Mouse (Mus musculus): ENCODE data around the gene Heatr3. TPM values are rescaled to one million over a fixed set of nuclear protein-coding genes. Genes with fewer than 3 reads are reported as not detected.

Heatr3 gene
- polyA plus RNA-seq, 1 experiment from 2014 or later, result 17.8 TPM

DNA sequence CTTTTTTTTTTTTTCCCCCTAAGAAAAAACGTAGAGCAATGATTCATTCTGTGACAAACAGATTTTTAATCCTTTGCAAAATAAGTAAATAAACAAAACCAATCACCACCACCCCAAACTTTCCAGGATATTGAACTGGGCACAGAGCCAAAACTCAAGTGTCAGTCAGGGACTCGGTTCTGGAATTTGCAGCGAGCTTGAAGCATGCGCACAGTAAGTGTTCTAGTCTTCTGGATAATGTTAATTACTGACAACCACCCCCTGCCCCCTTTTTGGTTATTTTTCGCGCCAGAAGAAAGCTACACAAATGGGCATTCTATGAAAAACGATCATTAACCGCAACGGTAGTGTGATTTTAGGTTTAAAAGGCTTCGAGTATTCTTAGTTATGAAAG lies 60.9 kb downstream of the Heatr3 start:
- peak overlapping the region; percentile 85 for H3K4me3 ChIP-seq (ENCODE audit: low read depth, low read length)
- H3K4me1 ChIP-seq (replicated peaks; ENCODE audit: control insufficient read depth, insufficient read depth), result peaks cover 9% of the 10 kb centered on the region; the same call in 1 of the 2 replicates
- peak overlapping the region; percentile 71 for H3K4me2 ChIP-seq (replicated peaks; ENCODE audit: low read depth)
- H3K36me3 ChIP-seq (ENCODE audit: control insufficient read depth, insufficient read depth, low read length), result no peaks in the 10 kb centered on the region; the same call in 1 of the 2 replicates
- H3K27me3 ChIP-seq (ENCODE audit: control insufficient read depth, insufficient read depth, low read length), result no peaks in the 10 kb centered on the region
- peak overlapping the region; percentile 83 for H3K9ac ChIP-seq (ENCODE audit: low read length)
- peak overlapping the region; percentile 95 for H3K27ac ChIP-seq (replicated peaks)
- WGBS, result under 1% methylated on average over 10 of the region's 10 CpGs
- no peak for TF ChIP-seq EP300 (optimal IDR thresholded peaks at IDR 0.05)
- TF ChIP-seq CTCF (IDR thresholded peaks at IDR 0.05; ENCODE audit: low read depth), result no peak
- no peaks in the 10 kb centered on the region for H3K9me3 ChIP-seq (ENCODE audit: control insufficient read depth, low read length)
- DNase-seq (ENCODE audit: low spot score) (peak; percentile 41), ATAC-seq (ENCODE audit: low FRiP score, low TSS enrichment) (no peak)

DNA sequence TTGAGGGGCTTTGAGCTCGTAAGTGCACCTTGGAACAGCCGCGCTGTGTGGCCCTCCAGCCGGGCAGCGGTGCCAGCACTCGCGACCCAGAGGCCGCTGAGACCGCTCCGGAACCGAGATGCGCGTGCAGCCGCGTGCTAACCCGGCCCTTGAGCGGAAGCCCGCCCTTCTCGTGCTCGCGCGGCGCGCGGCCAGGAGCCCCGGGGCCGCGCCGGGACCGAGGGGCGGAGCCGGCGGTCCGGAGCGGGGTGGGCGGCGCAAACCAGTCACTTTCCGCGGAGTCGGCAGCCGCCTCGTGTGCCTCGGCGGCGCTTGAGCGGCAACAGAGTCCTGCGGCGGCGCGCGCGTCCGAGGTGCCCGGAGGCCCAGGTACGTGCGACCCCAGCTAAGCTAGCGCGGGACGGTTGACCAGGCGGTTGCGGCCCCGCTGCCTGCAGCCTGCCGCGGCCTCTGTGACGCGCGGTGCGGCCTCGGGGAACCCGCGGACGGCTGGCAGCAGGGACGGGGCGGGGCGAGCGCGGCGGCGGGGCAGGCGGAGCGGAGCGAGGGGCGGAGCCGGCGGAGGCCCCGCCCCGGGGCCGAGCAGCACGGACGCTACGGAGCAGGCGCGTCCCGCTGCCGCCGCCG lies 61.4 kb downstream of the Heatr3 start, which contains the start of gene Tent4b:
Gene Tent4b, plus strand, starts transcription at position 269 of the 627 bp plus-strand sequence.
- Histone ChIP-seq H3K9ac (ENCODE audit: low read length) (peak within 1 kb of the TSS; percentile 83), H3K4me2 (replicated peaks; ENCODE audit: low read depth) (peak within 1 kb of the TSS; percentile 95), H3K4me1 (replicated peaks; ENCODE audit: control insufficient read depth, insufficient read depth) (peaks cover 9% of the 10 kb centered on the region; the same call in 1 of the 2 replicates), H3K4me3 (ENCODE audit: low read depth, low read length) (peak within 1 kb of the TSS; percentile 85), H3K9me3 (ENCODE audit: control insufficient read depth, low read length) (no peaks in the 10 kb centered on the region), H3K36me3 (ENCODE audit: control insufficient read depth, insufficient read depth, low read length) (no peaks in the 10 kb centered on the region; the same call in 1 of the 2 replicates), H3K27me3 (ENCODE audit: control insufficient read depth, insufficient read depth, low read length) (no peaks in the 10 kb centered on the region), H3K27ac (replicated peaks) (peak within 1 kb of the TSS; percentile 95)
- DNase-seq (ENCODE audit: low spot score) (peak; percentile 94), ATAC-seq (ENCODE audit: low FRiP score, low TSS enrichment) (peak; percentile 97)
- TF ChIP-seq CTCF (IDR thresholded peaks at IDR 0.05; ENCODE audit: low read depth) (no peak), EP300 (optimal IDR thresholded peaks at IDR 0.05) (no peak)
- WGBS, result under 1% methylated on average over 62 of the region's 97 CpGs

DNA sequence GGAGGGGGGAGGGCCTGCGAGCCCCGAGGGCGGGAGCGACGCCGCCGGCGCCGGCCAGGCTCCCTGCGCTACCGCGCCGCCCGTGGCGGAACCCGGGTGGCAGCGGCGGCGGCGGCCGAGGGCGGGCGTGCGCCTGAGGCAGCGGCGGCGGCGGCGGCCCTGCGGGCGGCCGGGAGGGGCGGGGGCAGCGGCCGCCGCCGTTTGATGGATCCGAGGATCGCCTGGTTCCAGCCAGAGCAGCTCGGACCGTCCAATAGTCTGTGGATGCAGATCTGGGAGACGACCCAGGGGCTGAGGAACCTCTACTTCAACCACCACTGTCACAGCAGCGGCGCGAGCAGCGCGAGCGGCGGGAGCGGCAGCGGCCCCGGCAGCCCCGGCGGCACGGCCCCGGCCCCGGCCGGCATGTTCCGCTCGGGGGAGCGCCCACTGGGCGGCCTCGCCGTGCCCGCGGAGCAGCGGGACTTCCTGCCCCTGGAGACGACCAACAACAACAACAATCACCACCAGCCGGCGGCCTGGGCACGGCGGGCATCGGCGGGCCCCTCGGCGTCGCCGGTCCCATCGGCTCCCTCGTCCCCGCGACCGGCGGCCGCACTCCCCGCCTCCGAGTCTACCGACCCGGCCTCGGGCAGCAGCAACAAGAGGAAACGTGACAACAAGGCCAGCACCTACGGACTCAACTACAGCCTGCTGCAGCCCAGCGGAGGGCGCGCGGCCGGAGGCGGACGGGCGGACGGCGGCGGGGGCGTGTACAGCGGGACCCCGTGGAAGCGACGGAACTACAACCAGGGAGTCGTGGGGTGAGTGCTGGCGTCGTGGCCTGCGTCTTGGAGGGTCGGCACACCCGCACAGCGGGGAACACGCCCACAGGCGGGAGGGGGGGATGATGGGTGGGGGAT lies 62.3 kb downstream of the Heatr3 start:
- WGBS, result under 1% methylated on average over 56 of the region's 117 CpGs
- peak; percentile 58 for ATAC-seq (ENCODE audit: low FRiP score, low TSS enrichment)

DNA sequence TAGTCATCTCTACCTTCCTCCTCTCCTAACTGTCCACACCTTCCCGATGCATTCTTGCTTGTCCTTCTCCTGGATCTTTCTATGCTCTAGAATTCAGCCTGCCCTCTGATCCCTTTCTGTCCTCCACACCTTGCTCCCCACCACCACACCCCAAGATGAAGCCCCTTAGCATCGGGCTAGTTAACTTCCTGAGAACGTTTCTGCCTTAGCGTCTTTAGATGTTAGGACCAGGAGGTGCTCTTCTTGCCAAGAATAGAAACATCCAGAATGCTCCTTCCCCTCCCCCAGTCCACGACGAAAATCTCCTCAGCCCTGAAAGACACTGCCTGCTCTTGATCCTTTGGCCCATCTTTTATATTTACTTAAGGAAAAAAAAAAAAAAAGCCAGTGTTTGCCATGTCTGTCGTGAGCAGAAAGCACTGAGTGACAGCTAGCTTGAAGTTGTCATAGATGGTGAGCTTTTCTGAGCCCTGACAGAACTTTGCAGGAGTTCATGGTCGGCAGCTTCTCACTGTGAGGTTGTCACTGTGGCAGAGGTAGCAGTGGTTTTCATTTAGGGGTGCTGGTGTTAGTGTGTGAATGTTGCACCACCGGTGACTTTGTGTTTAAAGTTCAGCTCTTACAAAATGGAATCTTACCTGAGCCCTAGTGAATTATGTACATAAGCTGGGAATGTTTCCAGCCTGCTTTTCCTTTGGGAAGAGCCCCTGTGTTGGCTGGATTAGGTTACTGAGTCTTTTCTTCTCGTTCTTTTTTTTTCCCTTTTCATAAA lies 63.3 kb downstream of the Heatr3 start:
- 10% methylated on average over 10 of the region's 10 CpGs for WGBS

More for the DNA sequence above, 62.3 kb downstream of the Heatr3 start:
- peak; percentile 42 for DNase-seq (ENCODE audit: low spot score)
- TF ChIP-seq CTCF (IDR thresholded peaks at IDR 0.05; ENCODE audit: low read depth) (0 out of 2 replicates have a peak, but pooled peaks have one; percentile 9), EP300 (optimal IDR thresholded peaks at IDR 0.05) (no peak)
- H3K4me1 ChIP-seq (replicated peaks; ENCODE audit: control insufficient read depth, insufficient read depth), result peaks cover 9% of the 10 kb centered on the region; the same call in 1 of the 2 replicates
- no peaks in the 10 kb centered on the region for H3K9me3 ChIP-seq (ENCODE audit: control insufficient read depth, low read length)
- H3K36me3 ChIP-seq (ENCODE audit: control insufficient read depth, insufficient read depth, low read length), result no peaks in the 10 kb centered on the region; the same call in 1 of the 2 replicates
- peak overlapping the region; percentile 83 for H3K9ac ChIP-seq (ENCODE audit: low read length)
- H3K27ac ChIP-seq (replicated peaks), result peak overlapping the region; percentile 95
- peak overlapping the region; percentile 95 for H3K4me2 ChIP-seq (replicated peaks; ENCODE audit: low read depth)
- no peaks in the 10 kb centered on the region for H3K27me3 ChIP-seq (ENCODE audit: control insufficient read depth, insufficient read depth, low read length)
- H3K4me3 ChIP-seq (ENCODE audit: low read depth, low read length), result peak overlapping the region; percentile 85

DNA sequence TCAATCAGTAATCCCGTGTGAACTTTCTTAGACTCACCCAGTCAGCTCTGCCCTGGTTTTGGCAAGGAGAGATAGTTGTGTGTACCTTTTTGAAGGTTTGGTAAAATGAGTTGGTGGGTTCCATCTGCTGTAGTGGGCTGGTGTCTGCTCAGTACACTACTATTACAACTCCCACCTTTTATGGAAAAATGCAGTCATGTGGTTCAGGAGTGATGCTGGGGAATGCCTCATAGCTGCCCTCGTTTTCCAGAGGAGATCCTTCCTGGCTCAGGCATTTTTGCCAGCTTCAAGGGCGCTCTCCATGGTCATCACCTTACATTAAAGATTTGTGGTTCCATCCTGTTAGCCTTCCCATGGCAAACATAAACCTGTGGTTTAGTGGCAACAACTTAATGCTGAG lies 64.0 kb downstream of the Heatr3 start:
- no peak for DNase-seq (ENCODE audit: low spot score)
- Histone ChIP-seq H3K4me1 (replicated peaks; ENCODE audit: control insufficient read depth, insufficient read depth) (peaks cover 9% of the 10 kb centered on the region; the same call in 1 of the 2 replicates), H3K4me2 (replicated peaks; ENCODE audit: low read depth) (peak overlapping the region; percentile 95; the same call in 1 of the 2 replicates), H3K9me3 (ENCODE audit: control insufficient read depth, low read length) (no peaks in the 10 kb centered on the region), H3K27me3 (ENCODE audit: control insufficient read depth, insufficient read depth, low read length) (no peaks in the 10 kb centered on the region), H3K9ac (ENCODE audit: low read length) (no peak overlapping the region), H3K36me3 (ENCODE audit: control insufficient read depth, insufficient read depth, low read length) (peaks cover 2% of the 10 kb centered on the region; the same call in 1 of the 2 replicates), H3K27ac (replicated peaks) (no peak overlapping the region), H3K4me3 (ENCODE audit: low read depth, low read length) (no peak overlapping the region)
- ATAC-seq (ENCODE audit: low FRiP score, low TSS enrichment), result no peak
- WGBS, result 45% methylated on average over 3 of the region's 3 CpGs
- no peak for TF ChIP-seq EP300 (optimal IDR thresholded peaks at IDR 0.05)
- TF ChIP-seq CTCF (IDR thresholded peaks at IDR 0.05; ENCODE audit: low read depth), result no peak

More for the DNA sequence above, 63.3 kb downstream of the Heatr3 start:
- Histone ChIP-seq H3K36me3 (ENCODE audit: control insufficient read depth, insufficient read depth, low read length) (no peaks in the 10 kb centered on the region; the same call in 1 of the 2 replicates), H3K9ac (ENCODE audit: low read length) (peak overlapping the region; percentile 83), H3K27me3 (ENCODE audit: control insufficient read depth, insufficient read depth, low read length) (no peaks in the 10 kb centered on the region), H3K4me1 (replicated peaks; ENCODE audit: control insufficient read depth, insufficient read depth) (peaks cover 9% of the 10 kb centered on the region; the same call in 1 of the 2 replicates), H3K4me3 (ENCODE audit: low read depth, low read length) (peak overlapping the region; percentile 85), H3K4me2 (replicated peaks; ENCODE audit: low read depth) (peak overlapping the region; percentile 95), H3K9me3 (ENCODE audit: control insufficient read depth, low read length) (no peaks in the 10 kb centered on the region), H3K27ac (replicated peaks) (peak overlapping the region; percentile 18; the same call in 1 of the 2 replicates)
- peak; percentile 17 for DNase-seq (ENCODE audit: low spot score)
- no peak for ATAC-seq (ENCODE audit: low FRiP score, low TSS enrichment)
- TF ChIP-seq EP300 (optimal IDR thresholded peaks at IDR 0.05), result no peak
- no peak for TF ChIP-seq CTCF (IDR thresholded peaks at IDR 0.05; ENCODE audit: low read depth)
